Mouse (Mus musculus) spleen, adult 2 months (tissue): ENCODE measurements at regions not wholly inside any gene's neighbourhood (a gene's known extent, or its start where the extent isn't known, plus 50 kb on each side); places are given as distances from the start of the nearest gene placed in this dataset.

Experiments
- DNase-seq, 2 experiments: peaks; one replicate each; pipeline versions ENCODE4 v3.0.0 to v3.0.0-alpha.2; 2012 to 2021; ENCODE audit warnings: low spot score in 2 of 2, low read depth in 1 of 2
- H3K27ac ChIP-seq: fragments of 200-500 bp; 2 replicates; pipeline ENCODE4 v1.5.1; 2012; ENCODE audit warnings: low read length, inconsistent platforms; ENCODE audit not compliant: insufficient read depth
- H3K27me3 ChIP-seq: fragments of 200-500 bp; 2 replicates; pipeline ENCODE4 v1.6.1; 2012; ENCODE audit warnings: mild to moderate bottlenecking, moderate library complexity, low read length, inconsistent platforms; ENCODE audit not compliant: control insufficient read depth, insufficient read depth
- H3K36me3 ChIP-seq: fragments of 200-500 bp; 2 replicates; pipeline ENCODE4 v1.6.1; 2012; ENCODE audit warnings: mild to moderate bottlenecking, low read length, inconsistent platforms; ENCODE audit not compliant: control insufficient read depth, insufficient read depth
- H3K4me1 ChIP-seq: fragments of 200-500 bp; 2 replicates; pipeline ENCODE4 v1.6.1; 2011; ENCODE audit warnings: inconsistent platforms; ENCODE audit not compliant: control insufficient read depth, insufficient read depth, insufficient read length
- H3K4me3 ChIP-seq: fragments of 200-500 bp; 2 replicates; pipeline ENCODE4 v1.5.1; 2011; ENCODE audit warnings: mild to moderate bottlenecking, inconsistent platforms; ENCODE audit not compliant: insufficient read depth, insufficient read length; ENCODE audit errors: extremely low read depth
- CTCF ChIP-seq: fragments of 200-500 bp; IDR thresholded peaks from 2 replicates; pipeline ENCODE4 v1.5.1; 2011; ENCODE audit warnings: mild to moderate bottlenecking, inconsistent platforms; ENCODE audit not compliant: insufficient read depth, insufficient read length, insufficient replicate concordance; ENCODE audit errors: extremely low read depth
- POLR2A ChIP-seq: fragments of 200-500 bp; IDR thresholded peaks from 2 replicates; pipeline ENCODE4 v1.6.1; 2011; ENCODE audit warnings: low read depth, low read length, inconsistent platforms
- WGBS: fragments of 180-500 bp; shearing (Covaris S2); methylation state at CpG from one replicate; pipeline ENCODE4 v1.1.7; 2018; 5-methylcytosine and 5-hydroxymethylcytosine counted together

- 77% methylated on average over 12 of the region's 12 CpGs for WGBS
- DNase-seq = peak; percentile 51 to 66
- Histone ChIP-seq H3K4me1 (no peaks in the 10 kb centered on the region; the same call in 1 of the 2 replicates), H3K27ac (0 out of 2 replicates have a peak overlapping the region, but pooled peaks have one; percentile 2), H3K4me3 (no peak overlapping the region), H3K36me3 (no peaks in the 10 kb centered on the region), H3K27me3 (no peaks in the 10 kb centered on the region)
- TF ChIP-seq CTCF (no peak), POLR2A (no peak)
Measured at GRCm38 (mm10) chr7:118294637-118295036, 51.2 kb upstream of the Smg1 start.
